Mouse (Mus musculus): ENCODE measurements around the gene Rhox3a2. TPM values are rescaled to one million over a fixed set of nuclear protein-coding genes. Genes with fewer than 3 reads are reported as not detected.
"Not testable (repeated sequence)": the region's sequence is repeated elsewhere in the genome, so short reads cannot be mapped to it uniquely, and the experiment has no call there.

The Rhox3a2 gene
- polyA plus RNA-seq (2012; ENCODE audit: insufficient read depth, insufficient read length, missing spikeins) = not detected in 2 replicates

GRCm38 (mm10) chrX:37379728-37380127 lies at the start of gene Rhox3a2:
Rhox3a2 (plus strand) TSS chrX:37380028.
- not testable (repeated sequence) for H3K4me1 ChIP-seq (ENCODE audit: control insufficient read depth, insufficient read depth, low read length); H3K4me3 ChIP-seq (ENCODE audit: insufficient read depth, low read length); H3K27ac ChIP-seq (ENCODE audit: insufficient read depth, low read depth, low read length)

GRCm38 (mm10) chrX:37390548-37390947 lies 10.7 kb downstream of the Rhox3a2 start, which contains the start of gene Rhox4a2:
Rhox4a2 (plus strand) TSS chrX:37390848.
- H3K27ac ChIP-seq (ENCODE audit: insufficient read depth, low read depth, low read length); H3K4me3 ChIP-seq (ENCODE audit: insufficient read depth, low read length); H3K4me1 ChIP-seq (ENCODE audit: control insufficient read depth, insufficient read depth, low read length): not testable (repeated sequence)

GRCm38 (mm10) chrX:37411767-37412166 lies 31.9 kb downstream of the Rhox3a2 start, which contains the start of gene Rhox2b:
Rhox2b (plus strand) TSS chrX:37412067.
- H3K4me1 ChIP-seq (ENCODE audit: control insufficient read depth, insufficient read depth, low read length); H3K4me3 ChIP-seq (ENCODE audit: insufficient read depth, low read length); H3K27ac ChIP-seq (ENCODE audit: insufficient read depth, low read depth, low read length): not testable (repeated sequence)

- H3K4me1 ChIP-seq (ENCODE audit: control insufficient read depth, insufficient read depth, low read length); H3K27ac ChIP-seq (ENCODE audit: insufficient read depth, low read depth, low read length); H3K4me3 ChIP-seq (ENCODE audit: insufficient read depth, low read length): not testable (repeated sequence)
Observed at GRCm38 (mm10) chrX:37432194-37432593, 52.4 kb downstream of the Rhox3a2 start, which contains the start of gene Rhox4b. Rhox4b (plus strand) TSS chrX:37432494.

Other genes with a start within 250 kb of the Rhox3a2 start
- not detected in 2 replicates for gene Akap14, start 211.2 kb upstream of the Rhox3a2 start, polyA plus RNA-seq (2012; ENCODE audit: insufficient read depth, insufficient read length, missing spikeins)
- gene Ndufa1, start 188.9 kb upstream of the Rhox3a2 start, polyA plus RNA-seq (2012; ENCODE audit: insufficient read depth, insufficient read length, missing spikeins) = 150 and 162 TPM in 2 replicates
- gene Rnf113a1, start 188.8 kb upstream of the Rhox3a2 start, polyA plus RNA-seq (2012; ENCODE audit: insufficient read depth, insufficient read length, missing spikeins) = 1.3 and 2.4 TPM in 2 replicates
- not detected in 2 replicates for gene Gm9, start 169.0 kb upstream of the Rhox3a2 start, polyA plus RNA-seq (2012; ENCODE audit: insufficient read depth, insufficient read length, missing spikeins)
- not detected in 2 replicates for gene Rhox1, start 157.8 kb upstream of the Rhox3a2 start, polyA plus RNA-seq (2012; ENCODE audit: insufficient read depth, insufficient read length, missing spikeins)
- gene Rhox2a, start 135.1 kb upstream of the Rhox3a2 start, polyA plus RNA-seq (2012; ENCODE audit: insufficient read depth, insufficient read length, missing spikeins) = not detected in 2 replicates
- not detected in 2 replicates for gene Rhox3a, start 130.1 kb upstream of the Rhox3a2 start, polyA plus RNA-seq (2012; ENCODE audit: insufficient read depth, insufficient read length, missing spikeins)
- gene Rhox4a, start 114.7 kb upstream of the Rhox3a2 start, polyA plus RNA-seq (2012; ENCODE audit: insufficient read depth, insufficient read length, missing spikeins) = not detected in 2 replicates
- not detected in 2 replicates for gene Rhox4a2, start 10.8 kb downstream of the Rhox3a2 start, polyA plus RNA-seq (2012; ENCODE audit: insufficient read depth, insufficient read length, missing spikeins)
- not detected in 2 replicates for gene Rhox2b, start 32.0 kb downstream of the Rhox3a2 start, polyA plus RNA-seq (2012; ENCODE audit: insufficient read depth, insufficient read length, missing spikeins)
- gene Rhox4b, start 52.5 kb downstream of the Rhox3a2 start, polyA plus RNA-seq (2012; ENCODE audit: insufficient read depth, insufficient read length, missing spikeins) = not detected in 2 replicates
- not detected in 2 replicates for gene Rhox2c, start 73.7 kb downstream of the Rhox3a2 start, polyA plus RNA-seq (2012; ENCODE audit: insufficient read depth, insufficient read length, missing spikeins)
- not detected in 2 replicates for gene Rhox3c, start 78.6 kb downstream of the Rhox3a2 start, polyA plus RNA-seq (2012; ENCODE audit: insufficient read depth, insufficient read length, missing spikeins)
- not detected in 2 replicates for gene Rhox4c, start 100.3 kb downstream of the Rhox3a2 start, polyA plus RNA-seq (2012; ENCODE audit: insufficient read depth, insufficient read length, missing spikeins)
- gene Rhox2d, start 113.4 kb downstream of the Rhox3a2 start, polyA plus RNA-seq (2012; ENCODE audit: insufficient read depth, insufficient read length, missing spikeins) = not detected in 2 replicates
- not detected in 2 replicates for gene Rhox4d, start 134.3 kb downstream of the Rhox3a2 start, polyA plus RNA-seq (2012; ENCODE audit: insufficient read depth, insufficient read length, missing spikeins)
- not detected in 2 replicates for gene Rhox2e, start 150.4 kb downstream of the Rhox3a2 start, polyA plus RNA-seq (2012; ENCODE audit: insufficient read depth, insufficient read length, missing spikeins)
- not detected in 2 replicates for gene Rhox3e, start 162.0 kb downstream of the Rhox3a2 start, polyA plus RNA-seq (2012; ENCODE audit: insufficient read depth, insufficient read length, missing spikeins)
- not detected in 2 replicates for gene Rhox4e, start 177.4 kb downstream of the Rhox3a2 start, polyA plus RNA-seq (2012; ENCODE audit: insufficient read depth, insufficient read length, missing spikeins)
- not detected in 2 replicates for gene Rhox2f, start 191.4 kb downstream of the Rhox3a2 start, polyA plus RNA-seq (2012; ENCODE audit: insufficient read depth, insufficient read length, missing spikeins)
- gene Rhox3f, start 201.0 kb downstream of the Rhox3a2 start, polyA plus RNA-seq (2012; ENCODE audit: insufficient read depth, insufficient read length, missing spikeins) = not detected in 2 replicates
- not detected in 2 replicates for gene Rhox4f, start 227.7 kb downstream of the Rhox3a2 start, polyA plus RNA-seq (2012; ENCODE audit: insufficient read depth, insufficient read length, missing spikeins)
- gene Rhox3g, start 248.6 kb downstream of the Rhox3a2 start, polyA plus RNA-seq (2012; ENCODE audit: insufficient read depth, insufficient read length, missing spikeins) = not detected in 2 replicates